Mouse (Mus musculus) neural tube, embryonic 14.5 days (tissue): ENCODE results near the gene Eef2. TPM values are rescaled to one million over a fixed set of nuclear protein-coding genes. Genes with fewer than 3 reads are reported as not detected.

Source experiments
- ATAC-seq: fragments of 200-750 bp; cut with Nextera tagmentation; 2 replicates; pipeline ENCODE4 v1.8.0; 2017; ENCODE audit warnings: low read depth, mild to moderate bottlenecking, moderate TSS enrichment, moderate library complexity
- H3K27ac ChIP-seq: fragments of 300-500 bp; sonication (generic); 2 replicates; pipeline ENCODE4 v1.5.1; 2014; ENCODE audit warnings: low read depth, mild to moderate bottlenecking, control low read depth, low read length, moderate library complexity, mixed read lengths
- H3K27me3 ChIP-seq: fragments of 300-500 bp; sonication (generic); 2 replicates; pipeline ENCODE4 v1.6.1; 2014; ENCODE audit warnings: low read length; ENCODE audit not compliant: control insufficient read depth, insufficient read depth
- H3K36me3 ChIP-seq: fragments of 300-500 bp; sonication (generic); 2 replicates; pipeline ENCODE4 v1.6.1; 2014; ENCODE audit warnings: low read length, mixed read lengths; ENCODE audit not compliant: control insufficient read depth, insufficient read depth
- H3K4me1 ChIP-seq: fragments of 300-500 bp; sonication (generic); 2 replicates; pipeline ENCODE4 v1.6.1; 2014; ENCODE audit warnings: low read length; ENCODE audit not compliant: control insufficient read depth, insufficient read depth
- H3K4me2 ChIP-seq: fragments of 300-500 bp; sonication (generic); 2 replicates; pipeline ENCODE4 v1.6.1; 2014; ENCODE audit warnings: mild to moderate bottlenecking, low read depth, low read length, control low read depth
- H3K4me3 ChIP-seq: fragments of 300-500 bp; sonication (generic); 2 replicates; pipeline ENCODE4 v1.5.1; 2014; ENCODE audit warnings: low read depth, low read length, control low read depth, mixed read lengths
- H3K9ac ChIP-seq: fragments of 300-500 bp; sonication (generic); replicated peaks from 2 replicates; pipeline ENCODE4 v1.6.1; 2014; ENCODE audit warnings: low read depth, mild to moderate bottlenecking, control low read depth, low read length, mixed read lengths
- H3K9me3 ChIP-seq: fragments of 300-500 bp; sonication (generic); 2 replicates; pipeline ENCODE4 v1.6.1; 2016; ENCODE audit warnings: low read length; ENCODE audit not compliant: control insufficient read depth
- WGBS: fragments of 180-500 bp; shearing (Covaris S2); extraction: QIAGEN DNeasy Blood & Tissue Kit; methylation state at CpG from one replicate; pipeline ENCODE4 v1.1.7; 2014; 5-methylcytosine and 5-hydroxymethylcytosine counted together
- polyA plus RNA-seq: library from polyadenylated mRNA; unstranded; fragments of >200 nt; fragmentation: Nextera tagmentation; extraction: Ambion mirVana; gene quantifications from 2 replicates; pipeline ENCODE4 v1.2.1, GENCODE M21; 2014

The Eef2 gene
- polyA plus RNA-seq, 1 experiment from 2014 or later: 373 TPM

DNA sequence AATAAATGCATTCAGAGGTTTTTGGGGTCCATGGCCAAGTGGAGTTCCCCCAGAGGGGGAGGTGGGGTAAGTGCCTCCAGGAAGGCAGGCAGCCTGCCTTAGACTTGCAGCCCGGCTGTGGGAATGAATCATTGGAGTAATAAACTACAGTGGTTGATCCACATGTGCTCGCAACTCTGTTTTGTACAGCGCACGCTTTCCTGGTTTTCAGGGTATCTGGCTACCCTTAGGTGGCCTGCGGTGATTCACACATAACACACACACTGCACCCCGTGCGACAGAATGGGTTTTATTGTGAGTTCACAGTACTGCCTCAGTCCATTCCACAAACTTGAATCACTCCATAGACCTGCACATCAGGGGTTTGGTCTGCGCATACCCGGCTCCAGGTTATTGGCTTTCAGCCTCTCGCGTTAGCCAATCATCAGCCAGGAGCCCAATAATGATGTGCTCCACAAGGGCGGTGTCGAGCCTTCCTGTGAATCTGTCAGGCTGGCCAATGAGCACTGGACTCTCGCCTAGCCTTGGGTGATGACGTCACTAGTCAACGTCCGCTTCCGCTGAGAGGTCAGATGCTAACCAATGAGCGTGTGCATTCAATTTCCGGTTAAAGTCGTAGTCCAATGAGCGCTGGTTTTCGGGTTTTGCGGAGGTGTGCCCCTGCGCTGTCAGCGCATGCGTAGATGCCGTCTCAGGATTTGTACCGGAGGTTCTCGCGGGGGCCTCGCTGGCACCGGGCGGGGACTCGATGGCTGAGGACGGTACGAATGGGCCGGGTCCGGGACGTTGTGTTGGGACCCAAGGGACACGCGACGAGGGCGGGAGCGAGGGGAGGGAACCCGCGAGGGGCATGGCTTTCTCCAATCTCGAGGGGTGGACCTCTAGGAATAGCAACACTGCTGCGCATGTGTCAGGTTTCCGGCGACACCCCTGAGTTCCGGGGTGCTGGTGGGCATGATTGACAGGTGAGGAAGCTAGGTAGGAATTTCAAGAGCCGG lies 6.2 kb downstream of the Eef2 start, which contains the start of gene Dapk3:
Gene Dapk3 (plus strand): TSS at position 670 of the 998 bp plus-strand sequence.
- ATAC-seq: peak; percentile 94
- H3K4me1 ChIP-seq: peaks cover 15% of the 10 kb centered on the region
- peak within 1 kb of the TSS; percentile 62 for H3K4me2 ChIP-seq
- peak within 1 kb of the TSS; percentile 66 for H3K4me3 ChIP-seq
- peaks cover 54% of the 10 kb centered on the region for H3K36me3 ChIP-seq
- WGBS: 4% methylated on average over 53 of the region's 53 CpGs
- peak within 1 kb of the TSS; percentile 88 for H3K27ac ChIP-seq
- H3K9me3 ChIP-seq: no peaks in the 10 kb centered on the region
- peak within 1 kb of the TSS; percentile 64 for H3K9ac ChIP-seq
- H3K27me3 ChIP-seq: no peaks in the 10 kb centered on the region

DNA sequence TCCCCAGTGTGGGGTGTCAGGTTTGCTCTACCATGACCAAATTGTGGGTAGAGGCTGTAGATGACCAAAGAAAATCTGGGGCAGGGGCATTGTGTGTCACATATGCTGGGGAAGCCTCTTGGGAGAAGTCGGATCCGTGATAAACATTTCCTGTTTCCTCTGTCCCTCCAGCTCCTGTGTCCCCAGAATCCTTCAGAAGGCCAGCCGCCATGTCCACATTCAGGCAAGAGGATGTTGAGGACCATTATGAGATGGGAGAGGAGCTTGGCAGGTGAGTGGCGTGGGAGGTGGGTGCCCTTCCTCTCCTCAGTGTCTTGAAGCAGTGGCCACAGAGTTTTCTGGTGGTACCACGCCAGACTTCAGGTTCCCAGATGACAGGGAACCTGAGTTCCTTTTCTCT lies 7.4 kb downstream of the Eef2 start, which contains the start of gene 4930442H23Rik:
Gene 4930442H23Rik (minus strand): TSS at position 45 of the 400 bp plus-strand sequence.
- no peak for ATAC-seq
- Histone ChIP-seq H3K9me3 (no peaks in the 10 kb centered on the region), H3K9ac (peak within 1 kb of the TSS; percentile 64), H3K4me3 (peak within 1 kb of the TSS; percentile 66), H3K27ac (peak within 1 kb of the TSS; percentile 88), H3K27me3 (no peaks in the 10 kb centered on the region), H3K36me3 (peaks cover 42% of the 10 kb centered on the region), H3K4me2 (peak within 1 kb of the TSS; percentile 62), H3K4me1 (peaks cover 7% of the 10 kb centered on the region)
- whole genome bisulfite sequencing: 86% methylated on average over 5 of the region's 5 CpGs

DNA sequence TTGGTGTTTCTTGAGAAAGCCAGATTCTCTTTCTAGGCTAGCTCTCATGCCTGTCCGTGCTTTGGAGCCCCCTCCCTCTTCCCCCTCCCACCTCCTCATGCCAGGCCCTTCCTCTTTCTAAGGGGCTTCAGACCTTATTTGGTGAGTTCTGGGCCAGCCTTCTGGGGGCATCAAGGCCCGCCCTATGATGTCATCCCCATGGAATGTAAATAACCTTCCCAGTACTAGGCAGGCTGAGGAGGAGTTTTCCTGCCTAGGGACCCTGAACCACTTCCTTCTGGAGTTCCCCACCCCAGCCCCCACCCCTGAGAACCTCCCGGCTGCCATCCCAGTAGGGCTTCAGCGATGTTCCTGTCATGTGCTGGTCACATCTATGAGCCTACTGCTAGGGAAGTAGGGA lies 8.3 kb downstream of the Eef2 start:
- no peaks in the 10 kb centered on the region for H3K27me3 ChIP-seq
- H3K9me3 ChIP-seq: no peaks in the 10 kb centered on the region
- peaks cover 34% of the 10 kb centered on the region for H3K36me3 ChIP-seq
- H3K4me1 ChIP-seq: peaks cover 7% of the 10 kb centered on the region
- H3K27ac ChIP-seq: no peak overlapping the region
- no peak overlapping the region for H3K4me3 ChIP-seq
- no peak overlapping the region for H3K9ac ChIP-seq
- no peak overlapping the region for H3K4me2 ChIP-seq
- ATAC-seq: no peak
- 60% methylated on average over 4 of the region's 4 CpGs for WGBS

DNA sequence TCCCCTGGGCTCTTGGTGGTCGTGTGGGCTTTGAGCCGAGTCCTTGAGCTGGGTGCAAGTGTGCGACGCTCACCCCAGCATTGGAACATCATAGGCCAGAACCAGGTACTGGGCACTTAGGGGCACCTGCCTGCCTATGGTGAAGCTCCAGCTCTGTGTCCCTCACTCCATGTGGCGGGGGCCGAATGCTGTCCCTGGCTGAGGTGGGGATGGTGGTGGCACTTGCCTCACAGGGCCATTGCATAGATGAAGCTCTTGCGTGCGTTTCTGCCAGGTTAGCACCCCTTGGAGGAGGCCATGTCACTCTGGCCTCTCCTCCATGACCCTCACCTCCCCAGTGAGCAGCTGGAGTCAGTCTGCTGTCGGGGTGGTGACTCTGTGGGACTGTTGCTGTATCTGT lies 10.7 kb downstream of the Eef2 start:
- no peak overlapping the region for H3K4me3 ChIP-seq
- no peaks in the 10 kb centered on the region for H3K27me3 ChIP-seq
- H3K9me3 ChIP-seq: no peaks in the 10 kb centered on the region
- H3K36me3 ChIP-seq: peaks cover 19% of the 10 kb centered on the region
- H3K9ac ChIP-seq: no peak overlapping the region
- no peak overlapping the region for H3K27ac ChIP-seq
- ATAC-seq: no peak
- H3K4me2 ChIP-seq: no peak overlapping the region
- whole genome bisulfite sequencing: 94% methylated on average over 9 of the region's 9 CpGs
- peaks cover 7% of the 10 kb centered on the region for H3K4me1 ChIP-seq

DNA sequence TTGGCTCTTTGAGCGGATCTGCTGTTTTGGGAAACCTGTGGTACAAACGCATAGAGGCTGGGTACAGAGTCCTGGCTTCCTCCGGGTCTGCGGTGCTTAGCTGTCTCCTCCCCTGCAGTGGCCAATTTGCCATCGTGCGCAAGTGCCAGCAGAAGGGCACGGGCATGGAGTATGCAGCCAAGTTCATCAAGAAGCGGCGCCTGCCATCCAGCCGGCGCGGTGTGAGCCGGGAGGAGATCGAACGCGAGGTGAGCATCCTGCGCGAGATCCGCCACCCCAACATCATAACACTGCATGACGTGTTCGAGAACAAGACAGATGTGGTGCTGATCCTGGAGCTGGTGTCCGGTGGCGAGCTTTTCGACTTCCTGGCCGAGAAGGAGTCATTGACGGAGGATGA lies 13.4 kb downstream of the Eef2 start:
- WGBS: 79% methylated on average over 26 of the region's 26 CpGs
- H3K27me3 ChIP-seq: no peaks in the 10 kb centered on the region
- no peak overlapping the region for H3K27ac ChIP-seq
- H3K4me2 ChIP-seq: no peak overlapping the region
- no peak for ATAC-seq
- no peak overlapping the region for H3K9ac ChIP-seq
- peaks cover 16% of the 10 kb centered on the region for H3K36me3 ChIP-seq
- H3K9me3 ChIP-seq: no peaks in the 10 kb centered on the region
- peaks cover 5% of the 10 kb centered on the region for H3K4me1 ChIP-seq
- no peak overlapping the region for H3K4me3 ChIP-seq

DNA sequence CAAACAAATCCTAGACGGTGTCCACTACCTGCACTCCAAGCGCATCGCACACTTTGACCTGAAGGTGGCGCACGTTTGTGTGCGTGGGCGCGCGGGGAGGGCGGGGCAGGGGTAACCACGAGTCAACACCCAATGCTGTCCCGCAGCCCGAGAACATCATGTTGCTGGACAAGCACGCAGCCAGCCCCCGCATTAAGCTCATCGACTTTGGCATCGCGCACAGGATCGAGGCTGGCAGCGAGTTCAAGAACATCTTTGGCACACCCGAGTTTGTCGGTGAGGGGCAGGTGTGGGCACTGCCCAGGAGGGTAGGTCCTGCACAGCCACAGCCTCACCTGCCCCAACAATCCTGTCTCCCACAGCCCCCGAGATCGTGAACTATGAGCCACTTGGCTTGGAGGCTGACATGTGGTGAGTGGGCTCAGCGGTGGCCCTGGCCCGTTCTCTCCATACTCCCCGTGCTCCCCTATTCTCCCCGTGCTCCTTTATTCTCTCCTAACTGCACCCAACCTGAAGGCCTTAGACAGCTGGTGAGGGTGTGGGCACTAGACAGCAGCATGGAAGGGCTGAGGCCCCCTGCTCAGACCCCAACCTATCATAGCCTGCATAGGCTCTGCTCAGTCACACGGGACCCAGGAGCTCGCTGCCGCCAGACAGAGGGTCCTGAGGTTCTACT lies 13.9 kb downstream of the Eef2 start:
- H3K36me3 ChIP-seq: peaks cover 16% of the 10 kb centered on the region
- WGBS: 70% methylated on average over 31 of the region's 31 CpGs
- no peak overlapping the region for H3K4me3 ChIP-seq
- ATAC-seq: no peak
- no peaks in the 10 kb centered on the region for H3K27me3 ChIP-seq
- no peak overlapping the region for H3K4me2 ChIP-seq
- no peak overlapping the region for H3K27ac ChIP-seq
- H3K9ac ChIP-seq: no peak overlapping the region
- H3K9me3 ChIP-seq: no peaks in the 10 kb centered on the region
- peaks cover 5% of the 10 kb centered on the region for H3K4me1 ChIP-seq

DNA sequence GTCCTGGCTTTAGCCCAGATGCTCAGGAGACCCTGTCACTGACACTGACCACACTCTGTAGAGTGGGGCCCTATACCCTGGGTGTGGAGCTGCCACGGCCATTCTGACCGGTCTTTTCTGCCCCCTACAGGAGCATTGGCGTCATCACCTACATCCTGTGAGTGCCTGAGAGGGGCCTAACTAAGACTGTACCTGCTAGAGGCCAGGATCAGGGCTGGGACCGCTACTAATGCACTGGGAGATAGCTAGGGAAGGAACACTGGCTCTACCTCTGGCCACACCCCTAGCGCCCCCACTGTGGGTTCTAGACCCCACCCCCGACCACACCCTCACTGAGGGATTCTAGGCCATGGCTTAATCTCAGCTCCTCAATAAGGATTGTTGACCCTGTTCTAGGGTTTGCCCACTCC lies 14.5 kb downstream of the Eef2 start:
- Histone ChIP-seq H3K27ac (no peak overlapping the region), H3K36me3 (peaks cover 16% of the 10 kb centered on the region), H3K4me2 (no peak overlapping the region), H3K27me3 (no peaks in the 10 kb centered on the region), H3K4me1 (peaks cover 5% of the 10 kb centered on the region), H3K9ac (no peak overlapping the region), H3K4me3 (no peak overlapping the region), H3K9me3 (no peaks in the 10 kb centered on the region)
- WGBS: 68% methylated on average over 6 of the region's 6 CpGs
- ATAC-seq: no peak

DNA sequence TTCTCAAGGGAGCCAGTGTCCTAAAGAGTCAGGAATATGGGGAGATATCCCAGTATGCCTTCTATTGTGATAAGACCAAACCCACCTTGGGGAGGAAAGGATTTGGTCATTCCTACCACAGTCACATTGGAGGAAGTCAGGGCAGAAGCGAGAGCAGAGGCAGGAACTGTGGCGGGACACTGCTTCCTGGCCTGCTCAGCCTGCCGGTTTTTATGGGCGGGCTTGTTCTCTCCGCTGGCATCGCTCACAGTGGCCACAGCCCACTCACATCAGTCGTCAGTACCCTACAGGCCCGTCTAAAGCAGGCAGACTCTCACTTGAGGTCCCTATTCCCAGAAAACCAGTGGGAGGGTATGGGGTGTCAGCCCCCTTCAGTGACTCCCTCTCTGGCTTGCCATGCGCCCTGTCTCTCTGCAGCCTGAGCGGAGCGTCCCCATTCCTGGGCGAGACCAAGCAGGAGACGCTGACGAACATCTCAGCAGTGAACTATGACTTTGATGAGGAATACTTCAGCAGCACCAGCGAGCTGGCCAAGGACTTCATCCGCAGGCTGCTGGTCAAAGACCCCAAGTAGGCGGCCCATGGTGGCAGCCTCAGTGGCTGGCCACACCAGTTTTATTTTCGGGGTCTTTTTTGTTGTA lies 15.0 kb downstream of the Eef2 start:
- peak overlapping the region; percentile 56 for H3K4me3 ChIP-seq
- no peaks in the 10 kb centered on the region for H3K27me3 ChIP-seq
- H3K4me2 ChIP-seq: peak overlapping the region; percentile 98
- H3K36me3 ChIP-seq: peaks cover 16% of the 10 kb centered on the region
- H3K27ac ChIP-seq: peak overlapping the region; percentile 97
- 92% methylated on average over 18 of the region's 18 CpGs for WGBS
- H3K4me1 ChIP-seq: peaks cover 5% of the 10 kb centered on the region
- no peak overlapping the region for H3K9ac ChIP-seq
- H3K9me3 ChIP-seq: no peaks in the 10 kb centered on the region
- no peak for ATAC-seq
